Mouse (Mus musculus): ENCODE measurements around the gene Cpt1c. TPM values are rescaled to one million over a fixed set of nuclear protein-coding genes. Genes with fewer than 3 reads are reported as not detected.

The Cpt1c gene
- total and polyA plus RNA-seq, 3 experiments = 1.5 to 9.7 (median 2.1) TPM

DNA sequence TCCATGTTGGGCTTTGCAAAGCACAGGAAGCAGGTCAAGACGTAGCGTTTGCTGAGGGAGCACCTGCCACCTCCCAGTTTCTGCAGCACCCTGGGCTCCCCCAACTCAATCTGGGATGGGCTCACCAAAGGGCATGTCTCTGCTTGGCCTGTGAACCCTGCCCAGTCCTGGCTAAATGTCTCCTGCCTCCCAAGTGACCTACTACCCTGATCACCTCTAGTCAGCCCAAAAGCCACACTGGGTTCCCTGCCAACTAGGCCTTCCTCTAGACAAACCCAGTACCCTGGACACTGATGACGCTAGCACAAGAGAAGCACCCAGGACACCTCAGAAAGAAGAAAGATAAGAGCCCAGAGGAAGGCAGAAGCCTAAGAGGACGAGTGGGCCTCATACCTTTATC is 38.2 kb upstream of the Cpt1c start:
- no peak overlapping the region for H3K27ac ChIP-seq
- intact Hi-C loops (cut with DNase I) = no loop called here
- 72% methylated on average over 4 of the region's 4 CpGs for WGBS
- H3K27me3 ChIP-seq (ENCODE audit: control insufficient read depth, insufficient read depth, low read length) = no peaks in the 10 kb centered on the region
- peaks cover 1% of the 10 kb centered on the region; the same call in 1 of the 2 replicates for H3K79me2 ChIP-seq (replicated peaks; ENCODE audit: control insufficient read depth, insufficient read depth, low read length)
- H3K4me3 ChIP-seq = no peak overlapping the region
- DNase-seq = no peak
- 0 out of 2 replicates have a peak, but pooled peaks cover 1% of the 10 kb centered on the region for H3K4me1 ChIP-seq (ENCODE audit: control insufficient read depth, insufficient read depth, low read length)
- TF ChIP-seq CTCF (IDR thresholded peaks at IDR 0.05) (no peak), EP300 (IDR thresholded peaks at IDR 0.05; ENCODE audit: insufficient read depth, low read depth, low read length) (no peak), POLR2A (IDR thresholded peaks at IDR 0.05; ENCODE audit: insufficient read depth, low read depth, low read length) (no peak)
- H3K36me3 ChIP-seq (ENCODE audit: control insufficient read depth, insufficient read depth, low read length) = no peaks in the 10 kb centered on the region
- no peak overlapping the region for H3K9ac ChIP-seq (ENCODE audit: low read depth, low read length)

DNA sequence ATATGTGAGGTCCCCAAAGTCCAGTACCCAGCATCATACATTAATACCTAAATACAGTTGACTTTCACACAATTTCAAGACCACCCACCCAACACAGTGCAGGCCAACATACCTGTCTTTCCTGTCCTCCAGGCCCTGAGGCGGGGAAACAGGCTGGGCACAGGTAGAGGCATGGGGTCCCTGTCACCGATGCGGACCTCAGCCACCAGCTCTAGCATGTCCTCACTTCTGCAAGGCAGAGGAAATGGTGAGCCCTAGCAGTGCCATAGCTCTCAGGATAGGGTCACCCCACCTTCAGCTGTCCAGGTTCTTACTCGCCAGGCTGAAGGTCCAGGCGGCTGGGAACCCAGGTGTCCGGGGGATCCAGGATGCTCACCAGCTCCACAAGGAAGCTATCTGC is 37.4 kb upstream of the Cpt1c start:
- WGBS = 95% methylated on average over 6 of the region's 6 CpGs
- H3K4me1 ChIP-seq (ENCODE audit: control insufficient read depth, insufficient read depth, low read length) = 0 out of 2 replicates have a peak, but pooled peaks cover 1% of the 10 kb centered on the region
- no peak for DNase-seq
- H3K27me3 ChIP-seq (ENCODE audit: control insufficient read depth, insufficient read depth, low read length) = no peaks in the 10 kb centered on the region
- H3K79me2 ChIP-seq (replicated peaks; ENCODE audit: control insufficient read depth, insufficient read depth, low read length) = peaks cover 1% of the 10 kb centered on the region; the same call in 1 of the 2 replicates
- no peak overlapping the region for H3K27ac ChIP-seq
- H3K4me3 ChIP-seq = no peak overlapping the region
- H3K36me3 ChIP-seq (ENCODE audit: control insufficient read depth, insufficient read depth, low read length) = no peaks in the 10 kb centered on the region
- intact Hi-C loops (cut with DNase I) = no loop called here
- H3K9ac ChIP-seq (ENCODE audit: low read depth, low read length) = no peak overlapping the region
- TF ChIP-seq CTCF (IDR thresholded peaks at IDR 0.05) (no peak), POLR2A (IDR thresholded peaks at IDR 0.05; ENCODE audit: insufficient read depth, low read depth, low read length) (no peak), EP300 (IDR thresholded peaks at IDR 0.05; ENCODE audit: insufficient read depth, low read depth, low read length) (no peak)

DNA sequence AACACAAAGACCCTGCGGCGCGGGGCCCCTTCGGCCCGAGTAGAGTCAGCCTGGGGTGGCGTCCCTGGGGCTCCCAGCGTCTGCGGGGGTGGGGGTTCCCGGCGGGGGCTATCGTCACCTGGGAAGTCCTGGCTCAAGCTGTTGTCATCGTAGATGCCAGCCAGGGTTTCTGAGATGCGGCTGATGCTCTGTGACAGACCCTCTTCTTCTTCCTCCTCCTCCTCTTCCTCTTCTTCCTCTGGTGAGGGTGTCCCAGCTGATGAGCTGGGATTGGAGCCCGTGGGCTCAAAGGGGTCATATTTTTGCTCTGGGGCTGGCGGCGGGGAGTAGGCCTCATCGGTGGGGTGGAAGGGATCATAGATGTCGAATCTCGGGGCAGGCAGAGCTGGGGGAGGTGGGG is 33.8 kb upstream of the Cpt1c start:
- no peak for DNase-seq
- no peaks in the 10 kb centered on the region for H3K27me3 ChIP-seq (ENCODE audit: control insufficient read depth, insufficient read depth, low read length)
- H3K27ac ChIP-seq = no peak overlapping the region
- no peak for TF ChIP-seq POLR2A (IDR thresholded peaks at IDR 0.05; ENCODE audit: insufficient read depth, low read depth, low read length)
- no peak for TF ChIP-seq EP300 (IDR thresholded peaks at IDR 0.05; ENCODE audit: insufficient read depth, low read depth, low read length)
- TF ChIP-seq CTCF (IDR thresholded peaks at IDR 0.05) = no peak
- H3K36me3 ChIP-seq (ENCODE audit: control insufficient read depth, insufficient read depth, low read length) = no peaks in the 10 kb centered on the region
- H3K4me3 ChIP-seq = no peak overlapping the region
- intact Hi-C loops (cut with DNase I) = no loop called here
- no peak overlapping the region for H3K9ac ChIP-seq (ENCODE audit: low read depth, low read length)
- no peaks in the 10 kb centered on the region; the same call in none of the 2 replicates for H3K79me2 ChIP-seq (replicated peaks; ENCODE audit: control insufficient read depth, insufficient read depth, low read length)
- 92% methylated on average over 19 of the region's 19 CpGs for whole genome bisulfite sequencing
- peaks cover 1% of the 10 kb centered on the region; the same call in 1 of the 2 replicates for H3K4me1 ChIP-seq (ENCODE audit: control insufficient read depth, insufficient read depth, low read length)

DNA sequence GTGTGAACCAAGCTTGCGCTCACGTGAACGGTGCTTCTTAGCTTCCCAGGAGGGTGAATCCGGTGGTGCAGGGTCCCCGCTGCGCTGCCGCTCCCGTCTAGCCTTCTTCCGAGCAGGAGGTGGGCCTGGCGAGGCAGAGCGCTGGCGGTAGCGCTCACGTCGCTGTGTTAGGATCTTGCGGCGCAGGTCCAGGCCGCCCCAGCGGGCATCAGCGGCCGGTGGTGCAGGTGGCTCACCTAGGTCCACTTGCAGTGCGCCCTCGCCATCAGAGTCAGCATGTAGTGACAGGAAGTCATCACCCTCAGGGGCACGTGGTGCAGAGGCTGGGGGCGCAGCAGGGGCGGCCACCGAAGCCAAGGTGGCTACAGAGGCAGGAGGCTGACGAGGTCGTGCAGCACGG is 33.2 kb upstream of the Cpt1c start:
- intact Hi-C loops (cut with DNase I) = no loop called here
- no peak for DNase-seq
- H3K4me3 ChIP-seq = no peak overlapping the region
- WGBS = 94% methylated on average over 30 of the region's 30 CpGs
- TF ChIP-seq POLR2A (IDR thresholded peaks at IDR 0.05; ENCODE audit: insufficient read depth, low read depth, low read length) = no peak
- TF ChIP-seq CTCF (IDR thresholded peaks at IDR 0.05) = no peak
- TF ChIP-seq EP300 (IDR thresholded peaks at IDR 0.05; ENCODE audit: insufficient read depth, low read depth, low read length) = no peak
- H3K27ac ChIP-seq = no peak overlapping the region
- no peak overlapping the region for H3K9ac ChIP-seq (ENCODE audit: low read depth, low read length)
- H3K36me3 ChIP-seq (ENCODE audit: control insufficient read depth, insufficient read depth, low read length) = no peaks in the 10 kb centered on the region
- peaks cover 1% of the 10 kb centered on the region; the same call in 1 of the 2 replicates for H3K4me1 ChIP-seq (ENCODE audit: control insufficient read depth, insufficient read depth, low read length)
- H3K79me2 ChIP-seq (replicated peaks; ENCODE audit: control insufficient read depth, insufficient read depth, low read length) = no peaks in the 10 kb centered on the region; the same call in none of the 2 replicates
- H3K27me3 ChIP-seq (ENCODE audit: control insufficient read depth, insufficient read depth, low read length) = no peaks in the 10 kb centered on the region

DNA sequence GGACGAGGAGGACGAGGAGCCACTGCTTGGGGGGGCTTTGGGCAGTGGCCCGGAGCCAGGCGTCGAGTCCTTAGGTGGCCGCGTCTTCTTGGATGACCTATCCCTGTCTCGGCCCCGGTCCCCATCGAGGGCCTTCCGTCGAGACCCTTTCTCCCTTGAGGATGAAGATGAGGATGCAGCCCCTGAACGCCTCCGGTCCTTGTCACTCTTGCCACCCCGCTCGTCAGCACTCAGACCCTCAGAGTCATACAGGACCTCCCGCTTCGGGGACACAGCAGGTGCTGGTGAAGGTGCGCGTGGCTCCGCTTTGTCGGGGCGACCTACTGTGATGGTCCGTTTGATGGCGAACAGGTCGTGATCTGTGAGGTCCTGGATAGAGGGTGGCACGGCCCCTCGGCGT is 32.5 kb upstream of the Cpt1c start:
- intact Hi-C loops (cut with DNase I) = no loop called here
- H3K4me3 ChIP-seq = no peak overlapping the region
- H3K27me3 ChIP-seq (ENCODE audit: control insufficient read depth, insufficient read depth, low read length) = no peaks in the 10 kb centered on the region
- H3K36me3 ChIP-seq (ENCODE audit: control insufficient read depth, insufficient read depth, low read length) = no peaks in the 10 kb centered on the region
- no peak for DNase-seq
- H3K79me2 ChIP-seq (replicated peaks; ENCODE audit: control insufficient read depth, insufficient read depth, low read length) = no peaks in the 10 kb centered on the region; the same call in none of the 2 replicates
- no peak overlapping the region for H3K27ac ChIP-seq
- peaks cover 1% of the 10 kb centered on the region; the same call in 1 of the 2 replicates for H3K4me1 ChIP-seq (ENCODE audit: control insufficient read depth, insufficient read depth, low read length)
- no peak overlapping the region for H3K9ac ChIP-seq (ENCODE audit: low read depth, low read length)
- 93% methylated on average over 29 of the region's 29 CpGs for WGBS
- TF ChIP-seq CTCF (IDR thresholded peaks at IDR 0.05) (no peak), EP300 (IDR thresholded peaks at IDR 0.05; ENCODE audit: insufficient read depth, low read depth, low read length) (no peak), POLR2A (IDR thresholded peaks at IDR 0.05; ENCODE audit: insufficient read depth, low read depth, low read length) (no peak)

DNA sequence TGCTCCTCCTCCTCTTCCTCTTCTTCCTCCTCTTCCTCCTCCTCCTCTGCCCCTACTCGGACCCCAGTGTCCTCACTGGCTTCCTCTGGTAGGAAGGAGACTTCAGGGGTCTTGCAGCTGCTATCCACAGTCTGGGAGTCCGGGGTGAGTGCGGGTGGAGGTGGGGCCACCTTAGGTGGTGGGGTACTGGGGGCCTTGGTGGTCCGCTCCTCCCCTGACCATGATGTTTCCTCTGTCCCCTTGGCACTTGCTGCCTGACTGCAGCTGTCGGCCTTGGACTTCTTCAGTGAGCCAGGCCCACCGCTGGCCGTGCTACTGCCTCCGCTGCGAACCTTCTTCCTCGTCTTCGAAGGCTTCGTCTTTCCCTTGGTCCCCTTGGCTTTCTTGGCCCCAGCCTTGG is 31.9 kb upstream of the Cpt1c start:
- no peak for DNase-seq
- TF ChIP-seq POLR2A (IDR thresholded peaks at IDR 0.05; ENCODE audit: insufficient read depth, low read depth, low read length) = no peak
- TF ChIP-seq CTCF (IDR thresholded peaks at IDR 0.05) = no peak
- TF ChIP-seq EP300 (IDR thresholded peaks at IDR 0.05; ENCODE audit: insufficient read depth, low read depth, low read length) = no peak
- H3K79me2 ChIP-seq (replicated peaks; ENCODE audit: control insufficient read depth, insufficient read depth, low read length) = no peaks in the 10 kb centered on the region; the same call in 1 of the 2 replicates
- H3K9ac ChIP-seq (ENCODE audit: low read depth, low read length) = no peak overlapping the region
- H3K27me3 ChIP-seq (ENCODE audit: control insufficient read depth, insufficient read depth, low read length) = no peaks in the 10 kb centered on the region
- no peaks in the 10 kb centered on the region for H3K36me3 ChIP-seq (ENCODE audit: control insufficient read depth, insufficient read depth, low read length)
- H3K4me3 ChIP-seq = no peak overlapping the region
- peaks cover 1% of the 10 kb centered on the region; the same call in 1 of the 2 replicates for H3K4me1 ChIP-seq (ENCODE audit: control insufficient read depth, insufficient read depth, low read length)
- WGBS = 91% methylated on average over 12 of the region's 12 CpGs
- intact Hi-C loops (cut with DNase I) = no loop called here
- no peak overlapping the region for H3K27ac ChIP-seq

All from heart, adult 2 months (tissue).